Mouse (Mus musculus) ES-E14 (cell line): ENCODE results near the gene Hes7.

Source experiments
- HCFC1 ChIP-seq: IDR thresholded peaks from 2 replicates; pipeline ENCODE4 v1.6.1; 2012; ENCODE audit warnings: low read length, inconsistent platforms, borderline replicate concordance; ENCODE audit not compliant: insufficient read depth
- MAFK ChIP-seq: IDR thresholded peaks from 2 replicates; pipeline ENCODE4 v1.6.1; 2014; ENCODE audit warnings: mild to moderate bottlenecking, low read depth, low read length, inconsistent platforms; ENCODE audit not compliant: insufficient read depth
- ZC3H11A ChIP-seq: IDR thresholded peaks from 2 replicates; pipeline ENCODE4 v1.6.1; 2012; ENCODE audit warnings: low read depth, mild to moderate bottlenecking, inconsistent platforms, low read length, borderline replicate concordance
- ZNF384 ChIP-seq: IDR thresholded peaks from 2 replicates; pipeline ENCODE4 v1.6.1; 2012; ENCODE audit warnings: low read depth, low read length, inconsistent platforms

- TF ChIP-seq ZC3H11A (no peak), HCFC1 (no peak), ZNF384 (no peak), MAFK (no peak)
These were observed at the start of gene Hes7 for GRCm38 (mm10) chr11:69120221-69121000.
